Mouse (Mus musculus): ENCODE results near the gene Phka2.

- TF ChIP-seq CTCF (IDR thresholded peaks at IDR 0.05; ENCODE audit: borderline replicate concordance, extremely low read depth, insufficient read depth, insufficient read length) (no peak), POLR2A (IDR thresholded peaks at IDR 0.05; ENCODE audit: borderline replicate concordance, extremely low read depth, insufficient read depth, insufficient read length, poor library complexity, severe bottlenecking) (no peak)
Observed at GRCm38 (mm10) chrX:160494921-160495320, 7.0 kb upstream of the Phka2 start.

Measured in brain, embryonic 14.5 days (tissue).